Mouse (Mus musculus): Measurements from ENCODE around the gene Gucy2g.

DNA sequence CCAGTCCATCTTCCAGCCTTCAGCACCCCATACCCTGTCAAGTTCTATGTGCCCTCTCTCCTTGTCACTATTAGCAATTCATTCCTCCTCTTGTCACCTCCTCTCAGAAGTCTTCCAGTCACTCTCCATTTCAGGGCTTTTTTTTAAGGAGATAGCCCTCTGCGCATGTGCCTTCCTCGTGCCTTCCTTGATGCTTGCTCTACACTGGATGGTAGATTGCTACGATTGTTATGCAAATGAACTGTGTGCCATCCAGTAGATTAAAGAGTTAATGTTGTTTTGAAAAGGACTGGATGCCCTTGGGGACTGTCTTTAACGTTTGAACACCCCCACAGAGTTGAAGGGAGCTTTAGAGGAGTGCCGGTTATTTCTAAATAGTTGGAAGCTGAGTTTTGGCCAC is 14.4 kb downstream of the Gucy2g start:
- TF ChIP-seq CTCF (IDR thresholded peaks at IDR 0.05; ENCODE audit: low read depth) (no peak), EP300 (IDR thresholded peaks at IDR 0.05; ENCODE audit: low read depth) (no peak)
